Mouse (Mus musculus) liver, postnatal 0 days (tissue): ENCODE measurements at regions not wholly inside any gene's neighbourhood (a gene's known extent, or its start where the extent isn't known, plus 50 kb on each side); places are given as distances from the start of the nearest gene placed in this dataset.

Source experiments
- CTCF ChIP-seq: sonication (generic); IDR thresholded peaks from 2 replicates; pipeline ENCODE4 v1.5.1; 2016; ENCODE audit warnings: antibody characterized with exemption, low read depth
- EP300 ChIP-seq: IDR thresholded peaks from 2 replicates; pipeline ENCODE4 v1.6.1; 2016; ENCODE audit warnings: antibody characterized with exemption, low read depth, mild to moderate bottlenecking

DNA sequence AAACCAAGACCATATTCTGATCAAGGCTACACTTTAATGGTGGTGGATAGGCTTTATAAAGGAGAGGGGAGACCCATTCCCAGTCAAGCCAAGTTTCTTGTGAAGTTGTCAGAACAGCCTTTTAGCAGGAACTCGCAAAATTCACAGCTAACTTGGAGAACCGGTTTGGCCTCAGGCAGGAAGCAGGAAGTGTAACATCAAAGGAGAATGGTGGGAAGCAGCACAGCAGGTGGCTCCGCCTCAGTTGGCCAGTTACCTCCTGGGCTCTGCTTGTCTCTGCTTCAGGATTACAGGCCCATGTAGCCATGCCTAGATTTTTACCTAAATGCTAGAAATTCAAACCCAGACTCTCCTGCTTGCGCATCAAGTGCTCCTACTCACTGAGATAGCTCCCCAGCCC lies 277.2 kb upstream of the Tac1 start:
- no peak for TF ChIP-seq CTCF
- TF ChIP-seq EP300: no peak
